Mouse (Mus musculus): ENCODE data around the gene Dmrt3. TPM values are rescaled to one million over a fixed set of nuclear protein-coding genes. Genes with fewer than 3 reads are reported as not detected.

Dmrt3 gene
- total RNA-seq, 2 experiments from 2014 or later = not detected

GRCm38 (mm10) chr19:25622291-25623251, 12.5 kb downstream of the Dmrt3 start:
- peak; percentile 80 for DNase-seq

DNA sequence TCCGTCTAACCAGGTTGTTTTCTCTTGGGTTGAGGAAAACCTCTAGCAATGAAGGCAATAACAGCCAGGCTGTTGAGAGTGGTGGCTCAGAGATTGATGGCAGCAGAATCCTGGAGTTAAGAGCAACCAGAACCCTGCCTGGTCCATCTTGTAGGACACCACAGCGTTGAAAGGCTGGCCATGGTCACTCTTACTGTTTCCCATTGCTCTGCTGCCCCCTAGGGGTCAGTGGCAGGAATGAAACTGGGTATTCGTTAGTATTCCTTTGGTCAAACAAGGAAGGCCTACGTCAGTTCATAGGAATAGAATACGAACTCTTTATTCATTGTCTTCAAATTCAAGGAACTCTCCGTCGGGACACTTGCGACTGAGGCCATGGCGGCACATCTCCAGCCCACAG, 18.4 kb downstream of the Dmrt3 start:
- DNase-seq = peak; percentile 80

GRCm38 (mm10) chr19:25635119-25635518, 25.0 kb downstream of the Dmrt3 start:
- no peak for DNase-seq

GRCm38 (mm10) chr19:25635622-25636244, 25.6 kb downstream of the Dmrt3 start:
- peak; percentile 74 for DNase-seq

GRCm38 (mm10) chr19:25638766-25639361, 28.8 kb downstream of the Dmrt3 start:
- DNase-seq = no peak

DNA sequence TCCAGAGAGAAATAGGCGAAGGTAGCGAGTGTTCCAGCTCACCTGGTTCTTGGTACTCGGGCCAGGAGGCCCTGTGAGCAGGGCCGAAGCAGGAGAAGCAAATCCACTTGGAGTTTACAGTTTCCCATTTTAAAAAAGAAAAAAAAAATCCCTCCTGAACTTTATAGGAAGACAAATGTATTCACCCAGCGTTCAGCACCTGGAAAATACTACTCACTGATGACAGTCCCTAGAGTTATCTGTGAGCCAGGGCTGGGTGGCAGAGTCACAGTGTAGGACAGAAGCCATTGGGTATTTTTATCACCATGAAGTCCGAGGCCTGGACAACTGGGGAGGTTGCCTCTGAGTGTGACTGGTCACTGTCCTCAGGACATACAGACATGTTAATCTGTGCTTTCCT, 31.7 kb downstream of the Dmrt3 start:
- DNase-seq = no peak

- DNase-seq = no peak
These were observed 37.0 kb downstream of the Dmrt3 start for GRCm38 (mm10) chr19:25647136-25647535.

DNA sequence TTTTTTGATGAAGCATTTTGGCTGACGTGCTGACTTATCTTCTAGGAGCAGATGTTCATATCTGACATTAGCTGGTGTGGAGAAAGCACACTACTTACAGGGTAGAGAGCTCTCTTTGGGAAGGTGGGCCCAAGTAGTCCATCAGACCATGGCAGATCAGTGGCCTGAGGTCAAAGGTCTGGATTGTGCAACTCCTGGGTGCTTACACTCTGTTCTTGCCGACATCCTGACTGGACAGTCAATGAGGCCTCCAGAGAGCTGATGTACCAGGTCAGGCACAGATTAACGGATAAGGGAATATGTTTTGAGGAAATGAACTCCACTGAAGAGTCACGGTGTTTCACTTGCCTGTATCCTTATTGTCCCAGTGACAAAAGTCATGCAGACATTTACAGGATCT, 38.6 kb downstream of the Dmrt3 start:
- DNase-seq = no peak

GRCm38 (mm10) chr19:25650474-25650873, 40.4 kb downstream of the Dmrt3 start:
- no peak for DNase-seq

GRCm38 (mm10) chr19:25652560-25652959, 42.5 kb downstream of the Dmrt3 start:
- DNase-seq = no peak

GRCm38 (mm10) chr19:25654034-25654749, 44.1 kb downstream of the Dmrt3 start:
- DNase-seq = no peak

DNA sequence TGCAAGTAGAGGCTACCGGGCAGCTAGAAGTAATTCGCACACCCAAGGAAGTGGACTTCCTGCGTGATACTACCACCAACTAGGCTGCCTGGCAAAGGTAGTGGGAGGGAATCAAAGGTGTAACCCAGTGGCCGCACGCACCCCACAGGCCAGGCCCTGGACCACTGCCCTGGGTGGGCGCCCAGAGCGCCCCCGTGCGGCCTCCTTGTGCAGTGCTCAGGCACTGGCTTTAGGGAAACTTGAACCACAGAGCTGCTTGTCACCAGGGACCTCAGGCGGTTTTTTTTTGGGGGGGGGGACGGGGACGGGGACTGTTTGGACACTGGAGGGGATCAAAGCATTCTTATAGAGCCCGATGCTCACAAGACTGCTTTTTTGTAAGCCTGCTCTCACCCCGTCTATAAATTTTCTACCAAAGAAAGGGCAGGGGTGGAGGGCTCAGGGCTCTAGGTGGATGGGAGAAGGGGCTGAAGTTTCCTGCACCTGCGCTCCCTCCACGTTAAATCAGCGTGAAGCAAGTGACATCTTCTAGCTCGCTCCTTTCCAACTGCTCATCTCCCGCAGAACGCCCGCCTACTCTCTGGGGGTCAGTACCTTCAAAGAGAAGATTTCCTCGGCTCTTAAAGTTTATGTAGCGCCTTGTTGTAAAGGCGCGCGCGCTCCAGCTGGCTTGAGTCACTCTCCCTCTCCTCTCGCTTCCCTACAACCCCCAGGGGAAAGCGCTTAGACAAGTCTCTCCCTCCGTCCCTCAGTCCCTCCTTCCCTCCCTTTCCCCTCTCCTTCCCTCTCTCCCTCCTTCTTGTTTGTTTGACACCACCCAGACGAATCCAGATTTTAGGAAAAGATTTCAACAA, 55.6 kb downstream of the Dmrt3 start:
- DNase-seq = no peak

- no peak for DNase-seq
These were observed 57.7 kb downstream of the Dmrt3 start for GRCm38 (mm10) chr19:25667836-25668235.

- no peak for DNase-seq
These were observed 59.6 kb downstream of the Dmrt3 start for GRCm38 (mm10) chr19:25669593-25670248.

DNA sequence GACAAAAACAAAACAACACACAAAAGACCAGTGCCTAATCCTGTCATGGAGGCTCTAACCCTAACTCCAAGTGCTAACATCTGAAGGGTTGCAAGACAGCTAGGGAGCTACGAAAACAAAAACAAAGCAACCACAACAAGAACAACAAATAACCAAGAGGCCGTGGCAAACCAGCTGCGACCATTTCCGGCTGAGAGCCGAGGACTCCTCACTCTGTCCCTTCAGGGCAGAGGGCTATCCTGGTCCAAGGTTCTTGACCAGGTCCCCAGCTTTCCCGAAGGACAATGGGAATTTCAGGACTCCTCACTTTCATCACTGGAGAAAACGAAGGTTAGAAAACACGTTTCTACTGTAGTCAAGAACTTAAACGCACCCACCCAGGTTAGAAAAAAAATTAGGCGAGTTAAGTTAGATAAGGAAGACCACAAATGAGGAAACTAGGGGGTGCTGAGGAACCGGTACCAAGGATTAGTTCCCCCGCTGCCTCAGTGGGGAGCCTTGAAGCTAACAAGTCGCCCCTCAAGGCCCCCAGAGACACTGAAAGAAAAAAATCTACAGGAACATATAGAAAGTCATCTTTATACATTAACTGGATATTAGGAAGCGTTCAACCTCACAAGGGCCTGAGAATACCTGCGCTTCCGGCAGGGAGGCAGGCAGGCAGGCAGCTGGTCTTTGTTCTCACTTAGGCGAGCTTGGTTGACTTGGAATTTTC, 60.6 kb downstream of the Dmrt3 start:
- DNase-seq = no peak

GRCm38 (mm10) chr19:25671681-25672080, 61.6 kb downstream of the Dmrt3 start:
- no peak for DNase-seq

GRCm38 (mm10) chr19:25672101-25672950, 62.2 kb downstream of the Dmrt3 start, which contains the start of gene Dmrt2:
TSS of gene Dmrt2 (plus strand) at chr19:25672411.
- peak; percentile 77 for DNase-seq

Measured in heart, postnatal 4 days (tissue).